Mouse (Mus musculus) CH12.LX (cell line): ENCODE results near the gene Olfr1417.
A peak's percentile ranks its signal among the peaks of the same experiment; 100 is the strongest.

ENCODE experiments used
- CHD1 ChIP-seq: IDR thresholded peaks from 2 replicates; pipeline ENCODE4 v1.6.1; 2012; ENCODE audit warnings: low read depth, low read length, improper control_type of control experiment, inconsistent platforms
- ELF1 ChIP-seq: IDR thresholded peaks from 2 replicates; pipeline ENCODE4 v1.6.1; 2014; ENCODE audit warnings: low read depth, mild to moderate bottlenecking, inconsistent platforms, low read length, improper control_type of control experiment
- EP300 ChIP-seq: IDR thresholded peaks from 2 replicates; pipeline ENCODE4 v1.6.1; 2011; ENCODE audit warnings: low read length, improper control_type of control experiment
- NRF1 ChIP-seq: IDR thresholded peaks from 2 replicates; pipeline ENCODE4 v1.6.1; 2014; ENCODE audit warnings: low read depth, mild to moderate bottlenecking, inconsistent platforms, low read length, improper control_type of control experiment, moderate library complexity
- POLR2A ChIP-seq: IDR thresholded peaks from 2 replicates; pipeline ENCODE4 v1.6.1; 2011; ENCODE audit warnings: low read depth, mild to moderate bottlenecking, improper control_type of control experiment, low read length
- SMC3 ChIP-seq: IDR thresholded peaks from 2 replicates; pipeline ENCODE4 v1.6.1; 2011; ENCODE audit warnings: low read depth, low read length, improper control_type of control experiment

DNA sequence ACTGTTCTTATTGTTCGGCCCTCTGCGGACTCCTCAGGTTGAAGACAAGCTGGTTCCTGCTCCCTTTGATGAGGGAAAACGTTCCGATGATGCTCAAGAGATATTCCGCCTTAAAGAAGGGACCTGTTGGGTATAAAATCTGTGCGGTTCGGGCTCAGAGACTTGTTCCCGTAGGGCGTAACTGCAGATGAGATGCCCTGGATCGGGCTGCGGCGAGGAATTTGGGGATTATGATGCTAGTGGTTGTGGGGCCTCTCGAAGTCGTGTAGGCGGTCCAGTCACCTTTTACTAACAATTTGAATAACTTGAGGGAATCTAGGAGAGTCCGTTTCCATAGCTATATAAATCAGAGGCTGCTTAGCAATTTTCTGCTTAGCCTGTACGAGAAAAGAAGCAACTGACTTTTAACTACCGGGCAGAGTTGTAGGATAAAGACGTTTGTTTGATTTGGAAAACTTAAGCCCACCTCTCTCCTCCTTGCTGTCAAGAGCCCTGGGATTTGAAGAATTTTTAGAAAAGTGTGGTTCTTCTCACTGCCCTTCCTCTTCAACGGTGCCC lies 19.8 kb downstream of the Olfr1417 start, which contains the start of gene Stx3:
- no peak for TF ChIP-seq POLR2A
- no peak for TF ChIP-seq EP300
- TF ChIP-seq SMC3 = no peak
- no peak for TF ChIP-seq CHD1
- TF ChIP-seq ELF1 = 0 out of 2 replicates have a peak, but pooled peaks have one; percentile 1
- no peak for TF ChIP-seq NRF1
